Mouse (Mus musculus): Measurements from ENCODE around the gene Dynlt1f.
"Not testable (repeated sequence)": the region's sequence is repeated elsewhere in the genome, so short reads cannot be mapped to it uniquely, and the experiment has no call there.

Dynlt1f gene

DNA sequence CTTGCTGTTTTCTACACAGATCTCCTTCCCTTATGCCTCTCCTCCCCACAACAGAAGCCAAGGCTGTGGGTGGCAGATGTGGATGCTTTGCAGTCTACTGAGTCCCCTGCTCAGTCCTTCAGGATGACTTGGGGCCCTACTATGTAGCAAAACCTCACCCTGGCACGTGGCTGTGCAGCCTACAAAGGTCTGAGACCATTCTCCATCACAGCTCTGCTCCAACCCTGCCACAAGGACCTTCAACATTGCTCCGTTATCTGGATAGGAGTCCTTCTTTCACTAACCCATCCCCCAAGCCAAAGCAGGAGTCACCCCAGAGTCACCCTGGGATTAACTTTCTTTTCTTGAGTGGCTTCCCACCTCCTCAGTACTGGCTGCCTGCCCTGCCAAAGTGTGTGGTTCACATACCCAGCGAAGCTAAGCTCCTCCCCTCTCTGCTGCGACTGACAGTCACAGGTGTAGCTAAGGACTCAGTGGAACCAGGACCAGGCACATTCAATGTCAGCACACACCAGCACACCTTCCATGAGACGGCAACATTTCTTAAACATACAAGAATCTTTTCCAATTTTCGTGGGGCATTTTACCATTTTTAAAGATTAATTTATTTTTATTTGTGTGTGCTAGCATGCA is 30.7 kb downstream of the Dynlt1f start:
- DNase-seq (ENCODE audit: low read depth, low spot score) = not testable (repeated sequence)

DNA sequence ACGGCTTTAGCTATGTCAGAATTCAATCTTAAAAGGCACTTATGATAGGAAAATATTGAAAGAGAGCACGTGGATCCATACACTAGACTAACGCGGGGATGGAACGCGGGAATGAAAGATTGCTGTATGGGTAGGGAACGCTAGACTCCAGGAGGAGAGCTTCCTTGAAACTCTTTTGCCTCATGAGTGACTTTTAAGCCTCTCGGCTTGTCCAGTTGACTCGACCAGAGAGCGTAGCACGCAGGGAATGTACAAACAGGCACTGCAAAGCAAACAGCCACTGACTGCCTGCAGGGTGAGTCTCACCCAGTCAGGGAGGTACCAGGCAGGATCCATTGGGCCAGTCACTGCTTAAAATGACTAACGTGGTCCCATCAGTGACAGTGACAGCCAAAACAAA is 33.7 kb downstream of the Dynlt1f start:
- DNase-seq (ENCODE audit: low read depth, low spot score) = not testable (repeated sequence)

GRCm38 (mm10) chr17:6620730-6621451 is 34.8 kb downstream of the Dynlt1f start:
- not testable (repeated sequence) for DNase-seq (ENCODE audit: low read depth, low spot score)

DNA sequence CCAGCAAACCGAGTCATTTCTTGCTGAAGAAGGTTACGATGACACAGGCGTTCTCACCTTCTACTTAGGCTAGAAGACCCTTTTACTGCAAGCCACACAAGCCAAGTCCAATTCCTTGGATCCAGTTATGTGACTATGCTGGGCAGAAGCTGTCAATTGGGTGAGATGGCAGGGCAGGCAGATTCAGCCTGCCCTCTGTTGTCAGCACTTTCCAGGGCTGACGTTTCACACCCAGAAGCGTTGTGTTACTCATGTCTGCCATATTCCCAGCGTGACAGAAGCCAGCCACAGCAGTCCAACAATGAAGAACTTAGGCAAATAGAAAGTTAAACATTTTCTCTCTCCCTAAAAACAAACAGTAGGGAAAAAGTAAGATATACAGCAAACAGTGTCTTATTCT is 35.7 kb downstream of the Dynlt1f start:
- DNase-seq (ENCODE audit: low read depth, low spot score) = not testable (repeated sequence)

- not testable (repeated sequence) for DNase-seq (ENCODE audit: low read depth, low spot score)
Measured at GRCm38 (mm10) chr17:6619271-6619670, 36.4 kb downstream of the Dynlt1f start.

DNA sequence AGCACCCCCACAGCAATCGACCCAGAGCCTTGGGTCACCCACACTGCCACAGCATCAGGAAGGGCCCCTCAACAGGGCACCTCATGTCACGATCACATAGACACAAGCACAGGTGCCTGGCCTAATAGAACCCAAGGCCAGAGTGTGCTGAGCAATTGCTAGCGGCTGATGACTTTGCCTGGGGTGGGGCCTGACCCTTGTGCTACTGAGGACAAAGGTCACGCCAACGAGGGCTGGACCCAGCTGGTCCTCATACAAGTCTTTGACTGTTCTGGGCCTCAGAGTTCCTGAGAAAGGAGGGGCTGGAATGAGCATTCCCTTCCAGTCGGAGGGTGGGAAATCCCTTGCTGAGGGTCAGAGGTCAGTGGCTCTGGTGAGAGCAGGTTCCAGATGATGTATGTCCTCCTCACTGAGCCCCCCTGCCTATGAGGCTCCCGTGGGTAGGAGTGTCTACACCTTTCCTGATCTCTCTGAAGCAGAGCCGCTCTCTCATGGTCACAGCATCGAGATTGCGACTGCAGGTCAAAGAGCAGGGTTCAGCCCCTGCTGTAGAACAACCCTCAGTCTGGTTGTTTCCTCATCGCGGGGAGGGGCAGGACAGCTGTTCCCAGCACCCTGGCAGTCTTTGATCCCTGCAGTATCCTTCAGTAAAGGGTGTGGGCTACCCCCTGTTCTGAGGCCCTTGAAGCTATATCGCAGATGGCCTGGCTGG is 37.9 kb downstream of the Dynlt1f start:
- not testable (repeated sequence) for DNase-seq (ENCODE audit: low read depth, low spot score)

DNA sequence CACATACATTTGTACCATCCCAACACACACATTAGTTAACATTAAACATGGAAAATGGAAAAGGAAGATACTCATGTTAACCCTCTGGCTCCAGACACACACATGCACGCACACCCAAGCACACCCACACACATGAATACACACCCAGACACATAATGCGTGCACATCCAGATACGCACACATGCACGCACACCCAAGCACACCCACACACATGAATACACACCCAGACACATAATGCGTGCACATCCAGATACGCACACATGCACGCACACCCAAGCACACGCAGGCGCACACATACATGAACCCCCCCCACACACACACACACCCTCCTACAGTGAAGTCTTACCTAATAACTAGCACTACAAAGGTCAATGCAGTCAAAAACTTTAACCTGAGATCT is 39.0 kb downstream of the Dynlt1f start:
- not testable (repeated sequence) for DNase-seq (ENCODE audit: low read depth, low spot score)

DNA sequence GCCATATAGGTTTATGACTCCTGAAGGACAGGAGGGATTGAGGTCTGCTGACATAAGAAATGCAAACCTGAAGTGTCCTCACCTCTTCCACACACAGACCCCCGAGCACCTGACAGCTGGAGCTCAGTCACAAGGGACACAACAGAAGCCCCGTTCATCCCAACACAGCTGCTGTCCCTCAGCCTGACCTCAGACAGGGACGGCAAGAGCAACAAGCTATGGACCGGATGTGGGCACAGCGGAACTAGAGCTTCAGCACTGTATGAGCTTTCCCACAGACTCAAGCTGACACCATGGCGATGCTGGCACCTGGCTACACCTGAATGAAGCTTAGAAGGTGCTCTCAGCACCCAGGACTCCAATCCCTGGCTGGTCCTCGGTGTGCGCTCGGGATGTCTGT is 41.4 kb downstream of the Dynlt1f start:
- not testable (repeated sequence) for DNase-seq (ENCODE audit: low read depth, low spot score)

GRCm38 (mm10) chr17:6613524-6613923 is 42.2 kb downstream of the Dynlt1f start:
- not testable (repeated sequence) for DNase-seq (ENCODE audit: low read depth, low spot score)

- DNase-seq (ENCODE audit: low read depth, low spot score) = not testable (repeated sequence)
Measured at GRCm38 (mm10) chr17:6605347-6605746, 50.4 kb downstream of the Dynlt1f start.

- DNase-seq (ENCODE audit: low read depth, low spot score) = not testable (repeated sequence)
Measured at GRCm38 (mm10) chr17:6602205-6602604, 53.5 kb downstream of the Dynlt1f start.

DNA sequence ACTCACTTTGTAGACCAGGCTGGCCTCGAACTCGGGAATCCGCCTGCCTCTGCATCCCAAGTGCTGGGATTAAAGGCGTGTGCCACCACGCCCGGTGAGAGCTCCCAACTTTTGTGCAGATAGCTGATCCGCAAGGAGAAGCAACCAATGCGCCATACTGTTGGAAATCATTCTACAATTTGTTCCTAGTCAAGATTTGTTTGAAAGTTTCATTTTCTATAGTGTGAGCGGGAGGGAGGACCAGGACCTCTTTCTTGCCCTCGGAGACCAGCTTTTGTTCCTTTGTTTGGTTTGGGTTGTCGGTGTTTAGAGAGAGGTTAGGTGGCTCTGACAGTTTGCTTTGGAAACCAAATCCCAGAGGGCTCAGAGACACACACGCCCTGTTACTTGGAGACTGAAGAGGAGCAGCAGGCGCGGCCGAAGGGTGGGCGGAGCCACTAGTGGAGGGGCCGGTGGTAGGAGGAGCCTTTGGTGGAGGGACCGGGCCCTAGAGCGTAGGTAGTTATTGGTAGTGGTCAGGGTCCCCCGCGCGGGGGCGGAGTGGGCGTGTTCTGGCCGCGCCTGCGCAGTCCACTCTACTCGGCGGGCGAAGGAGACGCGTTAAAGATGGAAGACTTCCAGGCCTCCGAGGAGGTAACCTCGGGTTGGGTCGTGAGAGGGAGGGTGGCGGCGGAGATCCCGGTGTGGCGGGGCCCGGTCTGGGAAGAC is 54.3 kb downstream of the Dynlt1f start, which contains the start of gene Dynlt1c:
Dynlt1c (plus strand) TSS at position 468 of the 708 bp plus-strand sequence.
- DNase-seq (ENCODE audit: low read depth, low spot score) = peak; percentile 21

DNA sequence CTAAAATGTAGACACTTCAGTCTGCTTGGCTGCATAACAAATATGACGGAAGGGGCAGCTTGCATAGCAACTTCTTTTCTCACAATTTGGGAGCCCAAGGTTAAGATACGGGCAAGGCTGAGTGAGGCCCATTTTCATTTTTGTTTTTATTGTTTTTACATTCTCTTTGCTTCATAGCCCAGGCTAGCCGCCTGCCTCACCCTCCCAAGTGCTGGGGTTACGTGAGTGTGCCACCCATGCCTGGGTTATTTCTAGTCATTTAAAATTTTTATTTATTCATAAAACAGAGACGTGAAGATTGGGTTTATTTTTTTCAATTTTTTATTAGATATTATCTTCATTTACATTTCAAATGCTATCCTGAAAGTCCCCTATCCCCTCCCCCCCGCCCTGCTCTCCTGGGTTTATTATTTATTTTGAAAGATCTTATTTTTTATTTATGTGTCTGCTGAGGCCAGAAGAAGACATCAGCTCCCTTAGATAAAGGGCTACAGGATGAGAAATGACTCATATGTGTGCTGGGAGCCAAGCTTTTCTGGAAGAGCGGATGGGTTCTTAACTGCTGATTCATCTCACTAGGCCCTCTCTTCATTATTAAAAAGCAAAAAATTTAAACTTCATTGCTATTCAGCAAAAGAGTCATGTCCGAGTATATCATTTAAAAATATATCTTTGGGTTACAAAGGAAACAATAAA is 55.3 kb downstream of the Dynlt1f start:
- DNase-seq (ENCODE audit: low read depth, low spot score) = not testable (repeated sequence)

DNA sequence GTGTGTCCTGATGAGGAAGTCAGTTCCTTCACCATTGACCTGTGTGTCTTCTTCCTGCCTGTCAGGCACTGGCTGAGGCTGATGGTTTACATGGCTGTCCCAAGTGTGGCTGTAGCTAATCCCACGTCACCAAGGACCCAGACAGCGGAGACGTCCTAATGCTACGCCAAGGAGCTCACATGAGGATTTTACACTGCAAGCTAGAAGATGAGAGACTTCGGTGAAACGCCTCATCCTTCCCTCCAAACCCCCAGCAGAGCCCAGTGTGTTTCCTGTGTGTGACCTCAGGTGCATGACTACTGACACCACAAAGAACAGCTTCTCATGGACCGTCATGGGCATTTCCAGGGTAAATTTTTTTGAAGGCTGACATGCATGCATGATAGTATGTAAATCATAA is 57.3 kb downstream of the Dynlt1f start:
- not testable (repeated sequence) for DNase-seq (ENCODE audit: low read depth, low spot score)
